Mouse (Mus musculus) embryonic facial prominence, embryonic 11.5 days (tissue): ENCODE measurements around the gene Gm609. TPM values are rescaled to one million over a fixed set of nuclear protein-coding genes. Genes with fewer than 3 reads are reported as not detected.

Experiments used
- ATAC-seq: fragments of 200-750 bp; cut with Nextera tagmentation; replicated peaks from 2 replicates; pipeline ENCODE4 v1.8.0; 2017; ENCODE audit warnings: low read depth; ENCODE audit not compliant: insufficient number of reproducible peaks, low FRiP score, low TSS enrichment
- DNase-seq: peaks from one replicate; pipeline ENCODE4 v3.0.0-alpha.2; 2015; ENCODE audit warnings: low spot score
- H3K27ac ChIP-seq: fragments of 300-500 bp; sonication (generic); replicated peaks from 2 replicates; pipeline ENCODE4 v1.5.1; 2014; ENCODE audit warnings: mild to moderate bottlenecking, low read depth, low read length, control low read depth
- H3K27me3 ChIP-seq: fragments of 300-500 bp; sonication (generic); 2 replicates; pipeline ENCODE4 v1.6.1; 2014; ENCODE audit warnings: mild to moderate bottlenecking, low read length, moderate library complexity, mixed read lengths; ENCODE audit not compliant: control insufficient read depth, insufficient read depth
- H3K36me3 ChIP-seq: fragments of 300-500 bp; sonication (generic); replicated peaks from 2 replicates; pipeline ENCODE4 v1.6.1; 2014; ENCODE audit warnings: low read depth, mild to moderate bottlenecking, low read length, moderate library complexity, mixed read lengths; ENCODE audit not compliant: control insufficient read depth, insufficient read depth
- H3K4me1 ChIP-seq: fragments of 300-500 bp; sonication (generic); 2 replicates; pipeline ENCODE4 v1.6.1; 2014; ENCODE audit warnings: low read length, mixed read lengths; ENCODE audit not compliant: control insufficient read depth, insufficient read depth
- H3K4me2 ChIP-seq: fragments of 300-500 bp; sonication (generic); 2 replicates; pipeline ENCODE4 v1.6.1; 2014; ENCODE audit warnings: low read depth, mild to moderate bottlenecking, control low read depth, low read length, moderate library complexity
- H3K4me3 ChIP-seq: fragments of 300-500 bp; sonication (generic); 2 replicates; pipeline ENCODE4 v1.5.1; 2014; ENCODE audit warnings: low read depth, low read length, control low read depth
- H3K9ac ChIP-seq: fragments of 300-500 bp; sonication (generic); replicated peaks from 2 replicates; pipeline ENCODE4 v1.6.1; 2014; ENCODE audit warnings: mild to moderate bottlenecking, control low read depth, low read length
- H3K9me3 ChIP-seq: fragments of 300-500 bp; sonication (generic); replicated peaks from 2 replicates; pipeline ENCODE4 v1.6.1; 2016; ENCODE audit warnings: mild to moderate bottlenecking, low read length, inconsistent platforms, mixed read lengths; ENCODE audit not compliant: control insufficient read depth
- WGBS: fragments of 180-500 bp; shearing (Covaris S2); extraction: QIAGEN DNeasy Blood & Tissue Kit; methylation state at CpG from one replicate; pipeline ENCODE4 v1.1.7; 2014; 5-methylcytosine and 5-hydroxymethylcytosine counted together
- polyA plus RNA-seq: library from polyadenylated mRNA; unstranded; fragments of >200 nt; fragmentation: Nextera tagmentation; extraction: Ambion mirVana; gene quantifications from 2 replicates; pipeline ENCODE4 v1.2.1, GENCODE M21; 2014

Gm609 gene
- polyA plus RNA-seq, 1 experiment from 2014 or later = not detected

- ATAC-seq (no peak), DNase-seq (no peak)
- Histone ChIP-seq H3K4me2 (no peak overlapping the region), H3K9ac (no peak overlapping the region), H3K36me3 (no peaks in the 10 kb centered on the region), H3K4me1 (no peaks in the 10 kb centered on the region), H3K9me3 (no peaks in the 10 kb centered on the region), H3K4me3 (no peak overlapping the region), H3K27ac (no peak overlapping the region), H3K27me3 (no peaks in the 10 kb centered on the region)
- WGBS = 30% methylated on average over 2 of the region's 2 CpGs
Measured at GRCm38 (mm10) chr16:45376812-45377211, 116.0 kb downstream of the Gm609 start.

GRCm38 (mm10) chr16:45376294-45376693 is 116.5 kb downstream of the Gm609 start:
- Histone ChIP-seq H3K9me3 (no peaks in the 10 kb centered on the region), H3K9ac (no peak overlapping the region), H3K36me3 (no peaks in the 10 kb centered on the region), H3K27me3 (no peaks in the 10 kb centered on the region), H3K27ac (no peak overlapping the region), H3K4me3 (no peak overlapping the region), H3K4me1 (no peaks in the 10 kb centered on the region), H3K4me2 (no peak overlapping the region)
- ATAC-seq (no peak), DNase-seq (no peak)
- WGBS = 74% methylated on average over 4 of the region's 4 CpGs

- Histone ChIP-seq H3K27ac (no peak overlapping the region), H3K4me3 (no peak overlapping the region), H3K27me3 (no peaks in the 10 kb centered on the region), H3K9ac (no peak overlapping the region), H3K4me2 (no peak overlapping the region), H3K4me1 (no peaks in the 10 kb centered on the region), H3K36me3 (no peaks in the 10 kb centered on the region), H3K9me3 (no peaks in the 10 kb centered on the region)
- WGBS = 78% methylated on average over 2 of the region's 2 CpGs
- DNase-seq (no peak), ATAC-seq (no peak)
Measured at GRCm38 (mm10) chr16:45375506-45376225, 117.1 kb downstream of the Gm609 start.

- DNase-seq (no peak), ATAC-seq (no peak)
- Histone ChIP-seq H3K4me1 (no peaks in the 10 kb centered on the region), H3K27ac (no peak overlapping the region), H3K4me2 (no peak overlapping the region), H3K36me3 (no peaks in the 10 kb centered on the region), H3K9me3 (no peaks in the 10 kb centered on the region), H3K9ac (no peak overlapping the region), H3K4me3 (no peak overlapping the region), H3K27me3 (no peaks in the 10 kb centered on the region)
- WGBS = 77% methylated on average over 2 of the region's 2 CpGs
Measured at GRCm38 (mm10) chr16:45374074-45374473, 118.7 kb downstream of the Gm609 start.

GRCm38 (mm10) chr16:45371076-45371475 is 121.7 kb downstream of the Gm609 start:
- Histone ChIP-seq H3K4me3 (no peak overlapping the region), H3K4me1 (no peaks in the 10 kb centered on the region), H3K27me3 (no peaks in the 10 kb centered on the region), H3K36me3 (no peaks in the 10 kb centered on the region), H3K9ac (no peak overlapping the region), H3K27ac (no peak overlapping the region), H3K4me2 (no peak overlapping the region), H3K9me3 (no peaks in the 10 kb centered on the region)
- DNase-seq = no peak
- no peak for ATAC-seq
- 83% methylated on average over 1 of the region's 1 CpGs for WGBS

- DNase-seq = no peak
- no peak overlapping the region for H3K4me2 ChIP-seq
- H3K4me1 ChIP-seq = no peaks in the 10 kb centered on the region
- 78% methylated on average over 4 of the region's 4 CpGs for WGBS
- H3K9ac ChIP-seq = no peak overlapping the region
- no peaks in the 10 kb centered on the region for H3K27me3 ChIP-seq
- no peaks in the 10 kb centered on the region for H3K9me3 ChIP-seq
- no peak for ATAC-seq
- H3K27ac ChIP-seq = no peak overlapping the region
- H3K4me3 ChIP-seq = no peak overlapping the region
- H3K36me3 ChIP-seq = no peaks in the 10 kb centered on the region
Measured at GRCm38 (mm10) chr16:45369285-45369965, 123.3 kb downstream of the Gm609 start.

- no peak overlapping the region for H3K27ac ChIP-seq
- 85% methylated on average over 7 of the region's 7 CpGs for WGBS
- ATAC-seq (no peak), DNase-seq (no peak)
- no peak overlapping the region for H3K9ac ChIP-seq
- H3K36me3 ChIP-seq = no peaks in the 10 kb centered on the region
- no peaks in the 10 kb centered on the region for H3K9me3 ChIP-seq
- no peak overlapping the region for H3K4me2 ChIP-seq
- no peaks in the 10 kb centered on the region for H3K27me3 ChIP-seq
- no peaks in the 10 kb centered on the region for H3K4me1 ChIP-seq
- H3K4me3 ChIP-seq = no peak overlapping the region
Measured at GRCm38 (mm10) chr16:45366111-45366510, 126.7 kb downstream of the Gm609 start.

- no peak overlapping the region for H3K9ac ChIP-seq
- WGBS = 88% methylated on average over 9 of the region's 9 CpGs
- ATAC-seq = no peak
- no peak overlapping the region for H3K27ac ChIP-seq
- H3K9me3 ChIP-seq = no peaks in the 10 kb centered on the region
- no peak overlapping the region for H3K4me3 ChIP-seq
- H3K4me2 ChIP-seq = no peak overlapping the region
- no peaks in the 10 kb centered on the region for H3K36me3 ChIP-seq
- DNase-seq = no peak
- no peaks in the 10 kb centered on the region for H3K27me3 ChIP-seq
- H3K4me1 ChIP-seq = no peaks in the 10 kb centered on the region
Measured at GRCm38 (mm10) chr16:45365353-45365752, 127.4 kb downstream of the Gm609 start.
